Mouse (Mus musculus): Measurements from ENCODE around the gene Dusp27. TPM values are rescaled to one million over a fixed set of nuclear protein-coding genes. Genes with fewer than 3 reads are reported as not detected.

Gene Dusp27
- polyA plus RNA-seq, 1 experiment from 2014 or later: 14.0 TPM

DNA sequence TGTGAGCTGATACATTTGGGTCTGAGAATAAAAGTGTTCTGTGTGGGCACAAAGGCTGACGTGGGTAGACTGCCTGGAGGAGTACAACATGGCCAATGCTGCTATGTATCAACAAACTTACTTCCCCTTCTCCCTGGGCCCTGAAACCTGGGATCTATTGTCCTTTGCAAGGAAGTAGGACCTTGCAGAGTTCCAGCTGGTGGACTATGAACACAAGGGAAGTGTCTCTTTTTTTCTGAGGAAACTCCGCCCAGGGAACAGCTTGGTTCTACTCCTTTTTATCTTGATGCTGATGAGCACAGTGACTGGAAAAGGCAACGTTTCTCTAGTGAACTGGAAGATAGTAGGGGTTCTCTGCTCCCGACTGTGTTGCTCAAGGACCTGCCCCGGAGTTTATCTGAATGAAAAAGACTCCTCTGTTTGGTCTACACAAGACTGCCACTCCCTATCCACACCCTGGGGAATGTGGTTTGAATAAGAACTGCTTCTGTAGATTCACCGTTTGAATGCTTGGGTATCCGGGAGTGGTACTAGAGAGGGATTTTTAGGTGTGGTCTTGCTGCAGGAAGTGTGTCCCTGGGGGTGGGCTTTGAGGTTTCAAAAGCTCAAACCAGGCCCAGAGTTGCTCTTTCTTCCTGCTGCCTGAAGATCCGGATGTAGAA, 2.7 kb downstream of the Dusp27 start:
- DNase-seq (ENCODE audit: low spot score) (no peak), ATAC-seq (ENCODE audit: low read depth) (no peak)
- Histone ChIP-seq H3K4me1 (ENCODE audit: control insufficient read depth, insufficient read depth, low read length) (peaks cover 9% of the 10 kb centered on the region), H3K9ac (ENCODE audit: low read depth, low read length) (no peak overlapping the region), H3K4me3 (ENCODE audit: low read depth, low read length) (no peak overlapping the region), H3K9me3 (ENCODE audit: control insufficient read depth, low read length) (no peaks in the 10 kb centered on the region), H3K27me3 (replicated peaks; ENCODE audit: control insufficient read depth, insufficient read depth, low read length) (no peaks in the 10 kb centered on the region), H3K4me2 (ENCODE audit: low read depth, low read length) (no peak overlapping the region), H3K27ac (replicated peaks; ENCODE audit: low read depth, low read length) (no peak overlapping the region), H3K36me3 (ENCODE audit: control insufficient read depth, insufficient read depth, low read length) (no peaks in the 10 kb centered on the region)
- 64% methylated on average over 8 of the region's 8 CpGs for WGBS

DNA sequence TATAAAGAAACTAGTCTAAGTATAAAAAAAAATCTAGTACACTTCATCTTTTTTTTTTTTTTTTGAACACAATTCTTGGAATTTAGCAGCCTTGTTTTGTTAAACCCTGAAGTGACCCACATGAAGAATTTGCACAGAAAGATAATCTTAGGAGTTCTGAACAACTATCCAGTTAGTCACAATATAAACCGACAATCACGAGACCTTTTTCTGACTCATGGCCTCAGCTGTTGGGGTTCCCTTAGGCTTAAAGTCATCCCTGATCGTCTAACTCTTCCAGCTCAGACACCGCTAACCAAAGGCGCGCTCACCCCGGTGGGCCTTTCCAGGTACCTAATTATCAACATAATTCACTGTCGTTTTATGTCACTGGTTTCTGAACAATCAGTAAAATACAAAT, 4.0 kb downstream of the Dusp27 start:
- Histone ChIP-seq H3K4me2 (ENCODE audit: low read depth, low read length) (no peak overlapping the region), H3K27ac (replicated peaks; ENCODE audit: low read depth, low read length) (no peak overlapping the region), H3K36me3 (ENCODE audit: control insufficient read depth, insufficient read depth, low read length) (no peaks in the 10 kb centered on the region), H3K4me1 (ENCODE audit: control insufficient read depth, insufficient read depth, low read length) (peaks cover 9% of the 10 kb centered on the region), H3K4me3 (ENCODE audit: low read depth, low read length) (no peak overlapping the region), H3K9ac (ENCODE audit: low read depth, low read length) (no peak overlapping the region), H3K27me3 (replicated peaks; ENCODE audit: control insufficient read depth, insufficient read depth, low read length) (no peaks in the 10 kb centered on the region), H3K9me3 (ENCODE audit: control insufficient read depth, low read length) (no peaks in the 10 kb centered on the region)
- 93% methylated on average over 8 of the region's 8 CpGs for WGBS
- DNase-seq (ENCODE audit: low spot score) (no peak), ATAC-seq (ENCODE audit: low read depth) (no peak)

- peaks cover 6% of the 10 kb centered on the region for H3K4me1 ChIP-seq (ENCODE audit: control insufficient read depth, insufficient read depth, low read length)
- no peak overlapping the region for H3K9ac ChIP-seq (ENCODE audit: low read depth, low read length)
- WGBS: 93% methylated on average over 1 of the region's 1 CpGs
- no peaks in the 10 kb centered on the region for H3K9me3 ChIP-seq (ENCODE audit: control insufficient read depth, low read length)
- no peaks in the 10 kb centered on the region for H3K36me3 ChIP-seq (ENCODE audit: control insufficient read depth, insufficient read depth, low read length)
- no peak for ATAC-seq (ENCODE audit: low read depth)
- no peaks in the 10 kb centered on the region for H3K27me3 ChIP-seq (replicated peaks; ENCODE audit: control insufficient read depth, insufficient read depth, low read length)
- no peak overlapping the region for H3K27ac ChIP-seq (replicated peaks; ENCODE audit: low read depth, low read length)
- H3K4me3 ChIP-seq (ENCODE audit: low read depth, low read length): no peak overlapping the region
- no peak overlapping the region for H3K4me2 ChIP-seq (ENCODE audit: low read depth, low read length)
- DNase-seq (ENCODE audit: low spot score): no peak
These were observed 4.7 kb downstream of the Dusp27 start for GRCm38 (mm10) chr1:166123045-166123444.

GRCm38 (mm10) chr1:166122114-166122513, 5.6 kb downstream of the Dusp27 start:
- Histone ChIP-seq H3K27ac (replicated peaks; ENCODE audit: low read depth, low read length) (no peak overlapping the region), H3K9me3 (ENCODE audit: control insufficient read depth, low read length) (no peaks in the 10 kb centered on the region), H3K4me2 (ENCODE audit: low read depth, low read length) (no peak overlapping the region), H3K4me3 (ENCODE audit: low read depth, low read length) (no peak overlapping the region), H3K36me3 (ENCODE audit: control insufficient read depth, insufficient read depth, low read length) (no peaks in the 10 kb centered on the region), H3K27me3 (replicated peaks; ENCODE audit: control insufficient read depth, insufficient read depth, low read length) (no peaks in the 10 kb centered on the region), H3K9ac (ENCODE audit: low read depth, low read length) (no peak overlapping the region), H3K4me1 (ENCODE audit: control insufficient read depth, insufficient read depth, low read length) (no peaks in the 10 kb centered on the region)
- no peak for DNase-seq (ENCODE audit: low spot score)
- 76% methylated on average over 7 of the region's 7 CpGs for WGBS
- no peak for ATAC-seq (ENCODE audit: low read depth)

GRCm38 (mm10) chr1:166117866-166118639, 9.7 kb downstream of the Dusp27 start:
- H3K9ac ChIP-seq (ENCODE audit: low read depth, low read length): no peak overlapping the region
- H3K4me2 ChIP-seq (ENCODE audit: low read depth, low read length): no peak overlapping the region
- ATAC-seq (ENCODE audit: low read depth): no peak

GRCm38 (mm10) chr1:166115719-166116118, 12.0 kb downstream of the Dusp27 start:
- WGBS: 84% methylated on average over 4 of the region's 4 CpGs
- Histone ChIP-seq H3K9me3 (ENCODE audit: control insufficient read depth, low read length) (0 out of 2 replicates have a peak, but pooled peaks cover 5% of the 10 kb centered on the region), H3K27ac (replicated peaks; ENCODE audit: low read depth, low read length) (no peak overlapping the region), H3K36me3 (ENCODE audit: control insufficient read depth, insufficient read depth, low read length) (no peaks in the 10 kb centered on the region), H3K4me1 (ENCODE audit: control insufficient read depth, insufficient read depth, low read length) (no peaks in the 10 kb centered on the region), H3K9ac (ENCODE audit: low read depth, low read length) (no peak overlapping the region), H3K4me2 (ENCODE audit: low read depth, low read length) (no peak overlapping the region), H3K4me3 (ENCODE audit: low read depth, low read length) (no peak overlapping the region), H3K27me3 (replicated peaks; ENCODE audit: control insufficient read depth, insufficient read depth, low read length) (no peaks in the 10 kb centered on the region)
- ATAC-seq (ENCODE audit: low read depth): no peak
- no peak for DNase-seq (ENCODE audit: low spot score)

More at GRCm38 (mm10) chr1:166117866-166118639, 9.7 kb downstream of the Dusp27 start:
- Histone ChIP-seq H3K9me3 (ENCODE audit: control insufficient read depth, low read length) (0 out of 2 replicates have a peak, but pooled peaks cover 5% of the 10 kb centered on the region), H3K27ac (replicated peaks; ENCODE audit: low read depth, low read length) (no peak overlapping the region), H3K4me3 (ENCODE audit: low read depth, low read length) (no peak overlapping the region), H3K36me3 (ENCODE audit: control insufficient read depth, insufficient read depth, low read length) (no peaks in the 10 kb centered on the region), H3K4me1 (ENCODE audit: control insufficient read depth, insufficient read depth, low read length) (no peaks in the 10 kb centered on the region), H3K27me3 (replicated peaks; ENCODE audit: control insufficient read depth, insufficient read depth, low read length) (no peaks in the 10 kb centered on the region)
- 53% methylated on average over 13 of the region's 13 CpGs for WGBS
- no peak for DNase-seq (ENCODE audit: low spot score)

DNA sequence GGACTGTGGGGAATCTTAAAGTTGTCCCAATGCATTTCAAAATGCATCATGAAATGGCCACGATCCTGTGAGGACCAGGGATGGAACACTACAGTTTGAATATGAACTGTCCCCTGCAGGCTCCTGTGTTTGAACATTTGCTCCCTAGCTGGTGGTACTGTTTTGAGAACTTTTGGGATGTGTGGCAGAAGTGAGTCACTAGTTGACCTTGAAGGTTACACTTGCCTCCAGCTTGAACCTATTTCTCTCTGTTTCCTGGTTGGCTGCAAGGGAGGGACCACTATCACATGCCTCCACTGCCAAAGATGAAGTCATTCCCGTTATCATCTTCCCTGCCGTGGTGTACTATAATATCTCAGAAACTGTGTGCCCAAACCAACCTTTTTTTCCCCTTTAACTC, 12.7 kb downstream of the Dusp27 start:
- Histone ChIP-seq H3K4me1 (ENCODE audit: control insufficient read depth, insufficient read depth, low read length) (no peaks in the 10 kb centered on the region), H3K9ac (ENCODE audit: low read depth, low read length) (no peak overlapping the region), H3K27ac (replicated peaks; ENCODE audit: low read depth, low read length) (no peak overlapping the region), H3K4me3 (ENCODE audit: low read depth, low read length) (no peak overlapping the region), H3K36me3 (ENCODE audit: control insufficient read depth, insufficient read depth, low read length) (no peaks in the 10 kb centered on the region), H3K9me3 (ENCODE audit: control insufficient read depth, low read length) (0 out of 2 replicates have a peak, but pooled peaks cover 5% of the 10 kb centered on the region), H3K27me3 (replicated peaks; ENCODE audit: control insufficient read depth, insufficient read depth, low read length) (no peaks in the 10 kb centered on the region), H3K4me2 (ENCODE audit: low read depth, low read length) (no peak overlapping the region)
- ATAC-seq (ENCODE audit: low read depth) (no peak), DNase-seq (ENCODE audit: low spot score) (no peak)
- 80% methylated on average over 3 of the region's 3 CpGs for WGBS

DNA sequence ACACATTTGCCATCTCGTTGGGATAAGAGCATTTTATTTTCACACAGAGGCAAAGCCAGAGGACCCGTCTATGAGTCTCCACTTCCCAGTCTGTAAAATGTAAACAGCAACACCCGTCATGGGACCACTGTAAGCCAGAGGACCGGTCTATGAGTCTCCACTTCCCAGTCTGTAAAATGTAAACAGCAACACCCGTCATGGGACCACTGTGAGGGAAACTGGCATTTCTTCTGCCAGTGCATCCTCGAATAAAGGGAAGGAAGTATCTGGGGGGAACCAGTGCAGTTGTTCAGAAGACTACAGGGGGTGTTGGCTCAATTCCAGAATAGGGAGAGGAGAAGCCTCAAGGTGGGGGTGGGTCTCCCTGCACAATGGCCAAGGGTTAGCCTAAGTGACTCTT, 22.3 kb downstream of the Dusp27 start:
- no peaks in the 10 kb centered on the region for H3K36me3 ChIP-seq (ENCODE audit: control insufficient read depth, insufficient read depth, low read length)
- H3K4me3 ChIP-seq (ENCODE audit: low read depth, low read length): no peak overlapping the region
- H3K4me1 ChIP-seq (ENCODE audit: control insufficient read depth, insufficient read depth, low read length): no peaks in the 10 kb centered on the region
- no peak overlapping the region for H3K4me2 ChIP-seq (ENCODE audit: low read depth, low read length)
- H3K27ac ChIP-seq (replicated peaks; ENCODE audit: low read depth, low read length): no peak overlapping the region
- no peaks in the 10 kb centered on the region for H3K9me3 ChIP-seq (ENCODE audit: control insufficient read depth, low read length)
- ATAC-seq (ENCODE audit: low read depth) (no peak), DNase-seq (ENCODE audit: low spot score) (no peak)
- WGBS: 70% methylated on average over 6 of the region's 6 CpGs
- H3K27me3 ChIP-seq (replicated peaks; ENCODE audit: control insufficient read depth, insufficient read depth, low read length): no peaks in the 10 kb centered on the region
- H3K9ac ChIP-seq (ENCODE audit: low read depth, low read length): no peak overlapping the region
